Mouse (Mus musculus): Measurements from ENCODE around the gene Rab27a. TPM values are rescaled to one million over a fixed set of nuclear protein-coding genes. Genes with fewer than 3 reads are reported as not detected.
A peak's percentile ranks its signal among the peaks of the same experiment; 100 is the strongest.

Rab27a gene
- polyA plus RNA-seq, 1 experiment = 29.8 TPM

DNA sequence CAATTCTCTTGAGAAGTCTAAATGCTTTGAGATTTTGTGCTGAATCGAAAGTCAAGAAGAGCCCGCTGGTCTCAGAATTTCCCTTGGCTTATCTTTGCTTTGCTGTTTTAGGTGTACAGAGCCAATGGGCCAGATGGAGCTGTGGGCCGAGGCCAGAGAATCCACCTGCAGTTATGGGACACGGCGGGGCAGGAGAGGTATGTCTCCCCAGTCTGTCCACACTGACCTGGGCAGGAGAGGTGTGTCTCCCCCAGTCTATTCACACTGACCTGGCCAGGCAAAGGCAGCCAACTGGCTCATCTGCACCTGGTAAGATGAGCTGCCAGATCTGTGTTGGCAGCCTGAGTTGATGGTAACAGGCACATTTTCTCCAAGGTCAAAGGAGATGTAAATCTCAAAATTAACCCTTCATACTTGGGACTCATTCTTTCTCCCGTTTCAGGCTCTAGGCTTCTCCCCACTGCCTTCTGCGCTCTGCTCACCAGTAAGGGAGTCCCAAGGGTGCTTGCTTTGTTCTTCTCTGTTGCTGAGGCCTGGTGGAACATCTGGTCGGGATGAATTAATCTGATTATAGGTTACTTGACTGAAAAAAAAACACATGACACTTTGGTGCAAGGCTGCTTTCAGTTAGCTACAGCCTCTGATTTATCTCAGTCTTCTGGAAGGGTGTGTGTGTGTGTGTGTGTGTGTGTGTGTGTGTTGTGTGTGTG, 37.8 kb downstream of the Rab27a start:
- DNase-seq = no peak
- H3K4me1 ChIP-seq (ENCODE audit: control insufficient read depth, insufficient read depth, low read length) = peaks cover 4% of the 10 kb centered on the region; the same call in 1 of the 2 replicates
- WGBS = 85% methylated on average over 8 of the region's 8 CpGs
- TF ChIP-seq CTCF (IDR thresholded peaks at IDR 0.05; ENCODE audit: insufficient read depth, low read length) = no peak
- no peak for TF ChIP-seq POLR2A (IDR thresholded peaks at IDR 0.05; ENCODE audit: borderline replicate concordance, extremely low read depth, low read depth, low read length)
- no peak overlapping the region for H3K4me3 ChIP-seq (replicated peaks; ENCODE audit: extremely low read depth, low read depth, low read length)

GRCm38 (mm10) chr9:73083956-73084355, 39.3 kb downstream of the Rab27a start:
- peaks cover 6% of the 10 kb centered on the region for H3K4me1 ChIP-seq (ENCODE audit: control insufficient read depth, insufficient read depth, low read length)
- DNase-seq = no peak
- TF ChIP-seq POLR2A (IDR thresholded peaks at IDR 0.05; ENCODE audit: borderline replicate concordance, extremely low read depth, low read depth, low read length) (no peak), CTCF (IDR thresholded peaks at IDR 0.05; ENCODE audit: insufficient read depth, low read length) (no peak)
- WGBS = 54% methylated on average over 6 of the region's 6 CpGs
- H3K4me3 ChIP-seq (replicated peaks; ENCODE audit: extremely low read depth, low read depth, low read length) = no peak overlapping the region

DNA sequence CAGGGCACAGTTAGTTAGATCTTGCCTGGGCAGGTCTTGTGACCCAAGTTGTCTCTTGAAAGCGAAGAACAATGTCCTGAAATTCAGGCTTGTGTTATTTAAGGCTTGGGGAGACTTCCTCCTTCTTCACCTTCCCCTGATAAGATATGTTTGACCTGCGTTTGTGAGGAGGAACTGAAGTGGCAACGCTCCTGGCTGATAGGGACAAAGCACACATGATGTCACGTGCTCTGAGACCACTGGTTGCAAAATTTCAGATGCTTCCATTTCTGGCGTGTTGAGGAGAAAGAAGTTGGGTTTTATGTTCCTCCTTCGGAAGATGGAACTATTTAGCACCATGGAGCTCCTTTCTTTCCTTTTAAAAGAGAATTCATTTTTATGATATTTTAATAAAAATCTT, 41.2 kb downstream of the Rab27a start:
- no peak for DNase-seq
- Histone ChIP-seq H3K4me3 (replicated peaks; ENCODE audit: extremely low read depth, low read depth, low read length) (no peak overlapping the region), H3K4me1 (ENCODE audit: control insufficient read depth, insufficient read depth, low read length) (peaks cover 6% of the 10 kb centered on the region)
- 41% methylated on average over 6 of the region's 6 CpGs for WGBS
- TF ChIP-seq POLR2A (IDR thresholded peaks at IDR 0.05; ENCODE audit: borderline replicate concordance, extremely low read depth, low read depth, low read length) (no peak), CTCF (IDR thresholded peaks at IDR 0.05; ENCODE audit: insufficient read depth, low read length) (no peak)

DNA sequence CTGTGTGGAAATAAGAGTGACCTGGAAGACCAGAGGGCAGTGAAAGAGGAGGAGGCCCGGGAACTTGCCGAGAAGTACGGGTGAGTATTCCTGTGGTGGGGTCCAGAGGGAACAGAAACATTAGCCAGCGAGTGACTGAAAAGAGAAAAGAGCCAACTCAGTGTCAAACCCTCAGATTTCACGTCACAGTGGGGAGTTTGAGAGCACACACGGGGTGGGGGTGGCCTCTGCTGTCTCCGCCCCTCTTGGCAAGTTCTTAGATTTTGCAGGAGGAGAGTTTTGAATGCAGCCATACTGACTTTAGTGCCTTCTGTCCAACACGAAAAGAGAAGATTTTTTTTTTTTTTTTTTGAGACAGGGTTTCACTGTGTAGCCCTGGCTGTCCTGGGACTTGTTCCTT, 42.5 kb downstream of the Rab27a start:
- DNase-seq = no peak
- TF ChIP-seq CTCF (IDR thresholded peaks at IDR 0.05; ENCODE audit: insufficient read depth, low read length) = no peak
- no peak for TF ChIP-seq POLR2A (IDR thresholded peaks at IDR 0.05; ENCODE audit: borderline replicate concordance, extremely low read depth, low read depth, low read length)
- H3K4me3 ChIP-seq (replicated peaks; ENCODE audit: extremely low read depth, low read depth, low read length) = no peak overlapping the region
- H3K4me1 ChIP-seq (ENCODE audit: control insufficient read depth, insufficient read depth, low read length) = peaks cover 6% of the 10 kb centered on the region
- WGBS = 49% methylated on average over 8 of the region's 8 CpGs

- DNase-seq = no peak
- WGBS = 59% methylated on average over 5 of the region's 5 CpGs
- Histone ChIP-seq H3K4me3 (replicated peaks; ENCODE audit: extremely low read depth, low read depth, low read length) (no peak overlapping the region), H3K4me1 (ENCODE audit: control insufficient read depth, insufficient read depth, low read length) (peaks cover 6% of the 10 kb centered on the region)
- TF ChIP-seq POLR2A (IDR thresholded peaks at IDR 0.05; ENCODE audit: borderline replicate concordance, extremely low read depth, low read depth, low read length) = no peak
- TF ChIP-seq CTCF (IDR thresholded peaks at IDR 0.05; ENCODE audit: insufficient read depth, low read length) = no peak
These were observed 42.9 kb downstream of the Rab27a start for GRCm38 (mm10) chr9:73087581-73087980.

DNA sequence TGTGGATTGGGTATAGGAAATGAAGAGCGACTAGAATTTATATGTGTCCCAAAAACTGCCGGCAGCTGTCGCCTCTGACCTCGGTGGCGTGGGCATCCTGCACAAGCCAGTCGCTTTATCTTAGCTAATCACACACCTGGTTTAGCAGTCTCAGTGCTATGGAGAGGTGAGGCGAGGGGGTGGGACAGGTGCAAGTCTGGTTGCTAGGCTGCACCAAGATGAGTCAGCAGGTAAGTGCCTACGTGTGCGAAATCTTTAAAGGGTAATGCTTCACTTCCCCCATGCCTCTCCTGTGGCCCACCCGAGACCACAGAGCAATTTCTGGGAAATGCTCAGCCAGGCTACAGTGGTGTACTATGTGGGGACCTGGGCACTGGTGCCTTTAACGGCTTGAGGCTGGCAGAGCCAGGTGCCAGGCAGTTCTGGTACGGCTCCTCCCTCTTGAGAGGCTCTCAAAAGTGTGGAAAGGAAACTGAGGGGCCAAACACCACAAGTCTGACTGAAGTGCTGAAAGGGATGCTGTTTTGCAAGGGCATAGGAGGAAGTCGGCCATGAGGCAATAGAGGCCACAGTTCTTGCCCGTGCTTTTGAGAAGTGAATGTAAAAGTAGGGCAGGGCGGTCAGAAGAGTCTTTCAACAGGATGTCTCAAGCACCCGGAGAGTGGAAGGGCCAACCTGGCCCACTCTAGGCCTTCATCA, 44.7 kb downstream of the Rab27a start:
- 48% methylated on average over 16 of the region's 16 CpGs for WGBS
- H3K4me3 ChIP-seq (replicated peaks; ENCODE audit: extremely low read depth, low read depth, low read length) = no peak overlapping the region
- DNase-seq = peak; percentile 59
- peaks cover 6% of the 10 kb centered on the region for H3K4me1 ChIP-seq (ENCODE audit: control insufficient read depth, insufficient read depth, low read length)
- no peak for TF ChIP-seq CTCF (IDR thresholded peaks at IDR 0.05; ENCODE audit: insufficient read depth, low read length)
- TF ChIP-seq POLR2A (IDR thresholded peaks at IDR 0.05; ENCODE audit: borderline replicate concordance, extremely low read depth, low read depth, low read length) = no peak

DNA sequence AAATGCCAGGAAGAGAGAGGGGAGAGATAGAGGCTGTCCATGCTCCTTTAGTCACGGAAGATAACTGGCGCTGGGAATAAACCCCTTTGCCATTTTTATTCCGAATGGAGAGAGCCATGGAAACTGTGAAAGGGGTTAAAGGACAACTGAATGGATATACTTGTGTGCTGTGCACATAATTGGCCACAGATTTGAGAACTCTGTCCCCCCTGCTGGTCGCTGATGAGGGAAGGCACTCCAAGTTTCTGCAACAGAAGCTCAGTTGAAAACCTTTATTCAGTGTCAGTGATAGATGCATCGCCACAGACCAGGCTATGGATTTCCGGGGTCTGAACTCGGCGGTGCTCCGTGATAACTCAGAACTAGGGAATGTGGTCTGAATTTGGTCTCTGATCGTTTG, 45.5 kb downstream of the Rab27a start:
- no peak for DNase-seq
- TF ChIP-seq POLR2A (IDR thresholded peaks at IDR 0.05; ENCODE audit: borderline replicate concordance, extremely low read depth, low read depth, low read length) (no peak), CTCF (IDR thresholded peaks at IDR 0.05; ENCODE audit: insufficient read depth, low read length) (no peak)
- 77% methylated on average over 10 of the region's 10 CpGs for WGBS
- Histone ChIP-seq H3K4me3 (replicated peaks; ENCODE audit: extremely low read depth, low read depth, low read length) (no peak overlapping the region), H3K4me1 (ENCODE audit: control insufficient read depth, insufficient read depth, low read length) (peaks cover 8% of the 10 kb centered on the region)

DNA sequence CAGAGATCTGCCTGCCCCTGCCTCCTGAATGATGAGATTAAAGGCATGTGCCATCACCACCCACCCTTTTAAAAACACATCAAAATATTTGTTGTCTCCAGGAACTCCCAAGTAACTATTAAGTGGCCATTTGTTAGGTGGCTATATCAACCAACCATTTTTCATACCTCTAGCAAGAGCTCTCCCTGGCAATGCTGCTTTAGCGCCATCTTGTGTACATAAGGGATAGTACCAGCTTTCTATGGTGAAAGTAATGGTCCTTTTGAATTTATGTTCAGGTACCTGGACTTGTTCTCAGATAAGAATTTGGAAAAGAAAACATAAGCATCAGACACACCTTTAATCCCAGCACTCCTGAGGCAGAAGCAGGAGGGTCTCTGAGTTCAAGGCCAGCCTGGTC, 47.1 kb downstream of the Rab27a start:
- WGBS = 2% methylated on average over 1 of the region's 1 CpGs
- Histone ChIP-seq H3K4me1 (ENCODE audit: control insufficient read depth, insufficient read depth, low read length) (peaks cover 4% of the 10 kb centered on the region), H3K4me3 (replicated peaks; ENCODE audit: extremely low read depth, low read depth, low read length) (no peak overlapping the region)
- no peak for DNase-seq
- no peak for TF ChIP-seq POLR2A (IDR thresholded peaks at IDR 0.05; ENCODE audit: borderline replicate concordance, extremely low read depth, low read depth, low read length)
- peak; percentile 44; the same call in 1 of the 2 replicates for TF ChIP-seq CTCF (IDR thresholded peaks at IDR 0.05; ENCODE audit: insufficient read depth, low read length)

DNA sequence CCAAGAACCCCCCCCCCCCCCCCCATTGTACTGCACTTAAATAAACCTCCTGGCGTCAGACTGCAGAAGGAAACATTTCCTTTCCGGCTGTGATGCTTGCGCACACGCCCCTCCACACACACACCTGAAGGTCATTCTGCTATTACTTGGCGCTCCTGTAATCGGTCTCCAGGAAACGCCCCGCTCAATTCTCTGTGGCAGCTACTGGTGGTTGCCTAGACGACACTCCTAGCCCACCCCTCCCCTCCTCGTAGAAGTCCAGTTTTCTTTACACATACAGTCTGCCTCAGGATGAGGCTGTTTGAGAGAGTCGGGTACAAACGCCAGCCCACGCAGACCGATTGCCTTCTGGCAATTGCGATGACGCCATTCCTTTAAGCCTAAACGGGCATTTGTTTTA, 49.9 kb downstream of the Rab27a start:
- no peak for TF ChIP-seq CTCF (IDR thresholded peaks at IDR 0.05; ENCODE audit: insufficient read depth, low read length)
- no peak for TF ChIP-seq POLR2A (IDR thresholded peaks at IDR 0.05; ENCODE audit: borderline replicate concordance, extremely low read depth, low read depth, low read length)
- Histone ChIP-seq H3K4me1 (ENCODE audit: control insufficient read depth, insufficient read depth, low read length) (0 out of 2 replicates have a peak, but pooled peaks cover 2% of the 10 kb centered on the region), H3K4me3 (replicated peaks; ENCODE audit: extremely low read depth, low read depth, low read length) (no peak overlapping the region)
- DNase-seq = no peak
- 22% methylated on average over 17 of the region's 17 CpGs for WGBS

DNA sequence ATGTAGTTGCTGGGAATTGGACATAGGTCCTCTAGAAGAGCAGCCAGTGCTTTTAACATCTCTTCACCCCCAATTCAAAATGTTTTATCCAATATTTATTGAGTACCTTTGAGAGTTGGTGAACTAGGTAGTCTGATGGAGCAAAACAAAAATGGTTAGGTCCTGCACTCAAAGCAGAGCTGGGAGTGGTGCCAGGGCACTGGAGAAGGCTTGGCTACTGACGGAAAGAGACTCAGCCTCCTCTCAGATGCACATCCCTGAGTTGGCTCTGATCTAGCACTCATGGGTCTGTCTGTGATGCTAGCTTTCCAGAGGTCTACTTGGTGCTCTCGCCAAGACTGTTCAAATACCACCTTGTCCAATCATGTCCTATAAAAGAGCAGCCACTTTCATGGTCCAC, 53.2 kb downstream of the Rab27a start:
- no peak overlapping the region for H3K4me3 ChIP-seq (replicated peaks; ENCODE audit: extremely low read depth, low read depth, low read length)
- DNase-seq = no peak
- no peak for TF ChIP-seq POLR2A (IDR thresholded peaks at IDR 0.05; ENCODE audit: borderline replicate concordance, extremely low read depth, low read depth, low read length)
- TF ChIP-seq CTCF (IDR thresholded peaks at IDR 0.05; ENCODE audit: insufficient read depth, low read length) = no peak
- 68% methylated on average over 2 of the region's 2 CpGs for WGBS
- H3K4me1 ChIP-seq (ENCODE audit: control insufficient read depth, insufficient read depth, low read length) = 0 out of 2 replicates have a peak, but pooled peaks cover 2% of the 10 kb centered on the region
